Mouse (Mus musculus) bone marrow macrophage, adult 2 months (primary cell): ENCODE results near the gene Asic2.

Experiments
- CTCF ChIP-seq: IDR thresholded peaks from 2 replicates; pipeline ENCODE4 v1.5.1; 2012; ENCODE audit warnings: low read depth, mild to moderate bottlenecking, low read length, moderate library complexity
- POLR2A ChIP-seq: IDR thresholded peaks from 2 replicates; pipeline ENCODE4 v1.6.1; 2012; ENCODE audit warnings: mild to moderate bottlenecking, low read depth, low read length, borderline replicate concordance

DNA sequence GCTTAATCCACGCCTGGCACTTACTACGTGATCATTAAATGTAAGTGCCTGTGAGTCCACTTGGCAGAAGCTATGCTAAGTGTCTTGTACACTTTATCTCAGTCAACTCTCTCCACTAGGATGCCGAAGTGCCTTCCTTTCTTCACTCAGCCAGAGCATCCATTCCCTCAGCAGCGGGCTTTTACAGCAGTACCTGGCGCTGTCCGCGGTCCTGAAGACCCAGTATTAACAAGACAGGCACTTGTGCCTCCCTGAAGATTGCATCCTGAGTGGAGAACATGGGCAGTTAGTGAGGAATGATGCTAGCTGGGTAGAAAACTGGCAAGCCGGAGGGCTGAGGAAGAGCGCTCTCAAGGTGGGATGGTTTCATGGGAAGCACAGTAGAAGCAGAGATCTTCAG, 852.6 kb downstream of the Asic2 start:
- TF ChIP-seq POLR2A (no peak), CTCF (no peak)
